Mouse (Mus musculus) G1E (cell line): ENCODE measurements around the gene Gm10837. TPM values are rescaled to one million over a fixed set of nuclear protein-coding genes. Genes with fewer than 3 reads are reported as not detected.

Experiments used
- ATAC-seq: 2 replicates; pipeline ENCODE4 v1.8.0; 2016; ENCODE audit warnings: mild to moderate bottlenecking; ENCODE audit not compliant: insufficient number of reproducible peaks, poor library complexity, low FRiP score, severe bottlenecking; ENCODE audit errors: extremely low read depth
- DNase-seq: peaks from one replicate; pipeline ENCODE4 v3.0.0; 2012; ENCODE audit warnings: low spot score
- H3K27me3 ChIP-seq: 2 replicates; pipeline ENCODE4 v1.6.1; 2012; ENCODE audit warnings: mild to moderate bottlenecking, low read length, inconsistent platforms; ENCODE audit not compliant: insufficient read depth
- H3K36me3 ChIP-seq: replicated peaks from 2 replicates; pipeline ENCODE3; 2012; ENCODE audit warnings: mild to moderate bottlenecking, inconsistent platforms
- H3K4me1 ChIP-seq: 2 replicates; pipeline ENCODE4 v1.6.1; 2012; ENCODE audit warnings: low read depth, low read length, inconsistent platforms, mixed read lengths; ENCODE audit not compliant: insufficient read depth
- H3K4me3 ChIP-seq: 2 replicates; pipeline ENCODE4 v1.5.1; 2012; ENCODE audit warnings: low read depth, mild to moderate bottlenecking, inconsistent platforms, low read length, moderate library complexity, mixed read lengths
- H3K9me3 ChIP-seq: replicated peaks from 2 replicates; pipeline ENCODE4 v1.6.1; 2012; ENCODE audit warnings: inconsistent platforms
- CTCF ChIP-seq: IDR thresholded peaks from 2 replicates; pipeline ENCODE4 v1.5.1; 2012; ENCODE audit warnings: low read depth, low read length, inconsistent platforms, mixed read lengths
- GATA1 ChIP-seq: IDR thresholded peaks from 2 replicates; pipeline ENCODE4 v1.6.1; 2012; ENCODE audit warnings: borderline replicate concordance, low read length, inconsistent platforms, mixed read lengths
- GATA2 ChIP-seq: IDR thresholded peaks from 2 replicates; pipeline ENCODE4 v1.6.1; 2012; ENCODE audit warnings: low read depth, low read length, inconsistent platforms, borderline replicate concordance
- POLR2AphosphoS5 ChIP-seq: IDR thresholded peaks from 2 replicates; pipeline ENCODE4 v1.6.1; 2012; ENCODE audit warnings: low read depth, low read length, inconsistent platforms; ENCODE audit not compliant: insufficient replicate concordance
- TAL1 ChIP-seq: conservative IDR thresholded peaks from 2 replicates; pipeline ENCODE4 v1.6.1; 2012; ENCODE audit warnings: low read depth, low read length, inconsistent platforms, mixed read lengths
- polyA plus RNA-seq: library from polyadenylated mRNA; stranded (reverse); fragments of >175 nt; gene quantifications from 2 replicates; pipeline ENCODE4 v1.2.3, GENCODE M21; 2012
- total RNA-seq, 2 experiments: library from RNA; stranded (forward) in 1 of 2; stranded (reverse) in 1 of 2; fragments of 200-1000 nt in 1 of 2; fragments of >200 nt in 1 of 2; fragmentation: Nextera tagmentation in 1 of 2; gene quantifications; 2 replicates each; pipeline ENCODE4 v1.2.3; 2014 to 2017

The Gm10837 gene
- total and polyA plus RNA-seq, 3 experiments, result 0.11 TPM; not detected in 2

DNA sequence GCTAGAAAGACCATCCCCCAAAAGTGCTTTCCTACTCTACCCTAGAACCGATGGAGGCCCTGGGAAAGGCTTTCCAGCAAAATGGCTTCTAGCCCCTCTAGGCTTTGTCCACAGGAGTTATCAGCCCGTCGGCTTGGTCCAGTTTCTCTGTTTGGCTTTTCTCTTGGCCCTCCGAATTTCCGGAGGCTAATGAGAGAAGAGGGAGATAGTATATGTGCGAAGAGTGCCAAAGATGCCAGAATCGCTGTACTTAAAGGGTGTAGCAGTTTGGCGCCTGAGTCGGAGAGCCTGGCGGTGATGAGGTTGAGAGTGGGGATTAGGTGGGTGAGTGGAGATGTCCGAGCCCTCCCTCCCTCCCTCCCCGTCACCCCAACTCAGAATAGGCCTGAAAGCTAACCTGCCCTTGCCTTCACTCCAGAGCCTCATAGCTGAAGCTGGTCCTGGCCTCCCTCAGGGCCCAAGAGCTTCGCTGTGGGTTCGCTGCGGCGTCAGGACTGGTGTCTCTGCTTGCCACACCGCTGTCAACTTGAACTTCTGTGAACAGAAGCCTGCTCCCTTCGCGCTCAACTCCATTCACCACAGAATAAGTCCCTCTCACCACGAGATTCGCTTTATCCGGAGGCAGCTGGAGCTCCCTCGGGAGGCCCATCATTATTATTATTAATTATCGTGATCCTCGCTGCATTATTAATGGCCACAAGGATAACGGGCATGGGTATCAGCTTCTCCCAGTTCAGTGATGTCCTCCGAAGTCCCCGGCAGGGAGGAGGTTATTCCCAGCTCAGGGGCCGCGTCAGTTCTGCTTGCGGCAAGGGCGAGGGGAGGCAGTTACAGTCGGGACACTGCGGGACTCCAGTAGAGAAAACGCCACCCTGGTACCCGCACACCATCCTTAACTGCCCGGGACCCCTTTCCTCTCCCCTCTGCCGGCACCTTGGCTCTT is 8.0 kb upstream of the Gm10837 start:
- TF ChIP-seq TAL1, result no peak
- no peak for TF ChIP-seq CTCF
- no peak for TF ChIP-seq POLR2AphosphoS5
- DNase-seq, result no peak
- peaks cover 5% of the 10 kb centered on the region for H3K9me3 ChIP-seq
- no peak for ATAC-seq
- H3K4me1 ChIP-seq, result no peaks in the 10 kb centered on the region
- no peak overlapping the region for H3K4me3 ChIP-seq
- no peaks in the 10 kb centered on the region for H3K36me3 ChIP-seq
- H3K27me3 ChIP-seq, result peaks cover 34% of the 10 kb centered on the region

GRCm38 (mm10) chr14:122483024-122483385 is 7.4 kb upstream of the Gm10837 start:
- TF ChIP-seq GATA1 (no peak), GATA2 (no peak), POLR2AphosphoS5 (no peak), CTCF (no peak), TAL1 (no peak)
- peaks cover 35% of the 10 kb centered on the region for H3K27me3 ChIP-seq

GRCm38 (mm10) chr14:122483556-122484421 is 6.6 kb upstream of the Gm10837 start:
- TF ChIP-seq POLR2AphosphoS5, result no peak
- TF ChIP-seq GATA2, result no peak
- no peak for TF ChIP-seq TAL1
- TF ChIP-seq GATA1, result no peak
- no peak for TF ChIP-seq CTCF
- H3K4me1 ChIP-seq, result no peaks in the 10 kb centered on the region
- peaks cover 1% of the 10 kb centered on the region; the same call in 1 of the 2 replicates for H3K9me3 ChIP-seq
- H3K4me3 ChIP-seq, result no peak overlapping the region; the same call in 1 of the 2 replicates
- DNase-seq (no peak), ATAC-seq (no peak)
- H3K36me3 ChIP-seq, result no peaks in the 10 kb centered on the region
- peaks cover 30% of the 10 kb centered on the region for H3K27me3 ChIP-seq

More at GRCm38 (mm10) chr14:122483024-122483385, 7.4 kb upstream of the Gm10837 start:
- H3K36me3 ChIP-seq, result no peaks in the 10 kb centered on the region
- no peaks in the 10 kb centered on the region for H3K4me1 ChIP-seq
- ATAC-seq (no peak), DNase-seq (no peak)
- peaks cover 5% of the 10 kb centered on the region for H3K9me3 ChIP-seq
- H3K4me3 ChIP-seq, result no peak overlapping the region

- no peak for ATAC-seq
- Histone ChIP-seq H3K27me3 (peaks cover 29% of the 10 kb centered on the region), H3K4me3 (no peak overlapping the region), H3K9me3 (no peaks in the 10 kb centered on the region), H3K36me3 (no peaks in the 10 kb centered on the region), H3K4me1 (no peaks in the 10 kb centered on the region)
- DNase-seq, result no peak
- TF ChIP-seq GATA1, result no peak
- no peak for TF ChIP-seq POLR2AphosphoS5
These were observed 5.9 kb upstream of the Gm10837 start for GRCm38 (mm10) chr14:122484458-122484843.

GRCm38 (mm10) chr14:122484844-122485551 is 5.4 kb upstream of the Gm10837 start:
- TF ChIP-seq POLR2AphosphoS5, result no peak
- TF ChIP-seq GATA1, result no peak
- TF ChIP-seq TAL1, result no peak
- Histone ChIP-seq H3K4me3 (no peak overlapping the region), H3K9me3 (no peaks in the 10 kb centered on the region), H3K4me1 (no peaks in the 10 kb centered on the region), H3K27me3 (peaks cover 29% of the 10 kb centered on the region), H3K36me3 (no peaks in the 10 kb centered on the region)
- DNase-seq (no peak), ATAC-seq (no peak)

DNA sequence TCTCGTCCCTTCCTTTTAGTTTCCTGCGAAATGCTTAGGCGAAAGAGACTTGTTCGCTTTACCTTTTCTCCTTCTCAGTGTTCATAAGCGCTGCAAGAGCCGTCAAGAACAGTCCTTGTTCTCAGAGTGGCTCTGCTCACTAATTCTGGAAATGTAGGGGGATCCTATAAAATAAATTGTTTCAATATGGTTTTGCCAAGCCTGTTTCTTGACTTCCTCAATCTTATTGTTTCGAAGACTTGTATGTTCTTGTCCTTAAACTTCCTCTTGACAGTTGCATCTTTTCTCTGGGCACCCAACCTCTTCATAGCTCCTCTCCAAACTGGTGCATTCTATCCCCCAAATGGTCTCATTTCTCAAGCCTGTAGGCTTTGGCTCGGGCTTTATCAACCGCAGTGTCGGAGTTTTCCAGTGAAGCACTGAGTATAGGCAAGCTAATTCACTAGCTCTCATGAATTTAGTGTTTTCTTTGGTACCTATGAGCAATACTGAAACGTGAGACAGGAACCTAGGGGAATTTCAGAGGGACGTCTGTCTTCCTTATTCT is 4.7 kb upstream of the Gm10837 start:
- no peaks in the 10 kb centered on the region for H3K4me1 ChIP-seq
- no peak for TF ChIP-seq POLR2AphosphoS5
- DNase-seq, result no peak
- H3K36me3 ChIP-seq, result no peaks in the 10 kb centered on the region
- peaks cover 4% of the 10 kb centered on the region; the same call in 1 of the 2 replicates for H3K9me3 ChIP-seq
- H3K27me3 ChIP-seq, result peaks cover 33% of the 10 kb centered on the region
- H3K4me3 ChIP-seq, result no peak overlapping the region
- ATAC-seq, result no peak
